In genomic region chr16:30503958-30504357, GRCm38 (mm10) we compare ENCODE assay signal across 7 mouse cellular contexts. TPM values are rescaled to one million over a fixed set of nuclear protein-coding genes. Genes with fewer than 3 reads are reported as not detected.
A peak's percentile ranks its signal among the peaks of the same experiment; 100 is the strongest.
DNase-seq lines count a peak whose midpoint lies in the region; ATAC-seq and TF ChIP-seq lines count a peak whose summit lies in the region.

No protein-coding gene starts in this region.

- no peak for TF ChIP-seq POLR2A in small intestine, adult 2 months (IDR thresholded peaks at IDR 0.05; ENCODE audit: low read depth, low read length)

- TF ChIP-seq CTCF in lung, embryonic 14.5 days (IDR thresholded peaks at IDR 0.05; ENCODE audit: low read depth), result peak; percentile 86
- TF ChIP-seq CTCF in small intestine, adult 2 months (IDR thresholded peaks at IDR 0.05; ENCODE audit: extremely low read depth, insufficient read length, insufficient replicate concordance, low read depth, low read length), result peak; percentile 91

- H3K36me3 ChIP-seq in forebrain, embryonic 13.5 days (ENCODE audit: poor library complexity, severe bottlenecking), result no peaks in the 10 kb centered on the region
- H3K36me3 ChIP-seq in intestine, embryonic 15.5 days, result no peaks in the 10 kb centered on the region
- no peaks in the 10 kb centered on the region for H3K36me3 ChIP-seq in lung, embryonic 14.5 days (ENCODE audit: insufficient read depth)
- H3K36me3 ChIP-seq in small intestine, adult 2 months (ENCODE audit: control insufficient read depth, insufficient read depth, low read length), result no peaks in the 10 kb centered on the region

- H3K27me3 ChIP-seq in forebrain, embryonic 13.5 days, result peaks cover 3% of the 10 kb centered on the region; the same call in 1 of the 2 replicates
- no peaks in the 10 kb centered on the region for H3K27me3 ChIP-seq in intestine, embryonic 15.5 days (replicated peaks)
- no peaks in the 10 kb centered on the region; the same call in 1 of the 2 replicates for H3K27me3 ChIP-seq in lung, embryonic 14.5 days (ENCODE audit: insufficient read depth, low read length)
- H3K27me3 ChIP-seq in small intestine, adult 2 months (ENCODE audit: control insufficient read depth, insufficient read depth, low read length), result no peaks in the 10 kb centered on the region

- ATAC-seq in forebrain, embryonic 13.5 days, result peak; percentile 39; the same call in 1 of the 2 replicates
- ATAC-seq in intestine, embryonic 15.5 days, result peak; percentile 42
- 0 out of 2 replicates have a peak, but pooled peaks have one; percentile 7 for ATAC-seq in lung, embryonic 14.5 days (ENCODE audit: insufficient read depth)

- no peak overlapping the region for H3K4me2 ChIP-seq in forebrain, embryonic 13.5 days
- no peak overlapping the region for H3K4me2 ChIP-seq in intestine, embryonic 15.5 days (replicated peaks)
- H3K4me2 ChIP-seq in lung, embryonic 14.5 days, result no peak overlapping the region

- peaks cover 5% of the 10 kb centered on the region; the same call in 1 of the 2 replicates for H3K4me1 ChIP-seq in forebrain, embryonic 13.5 days
- peaks cover 16% of the 10 kb centered on the region for H3K4me1 ChIP-seq in intestine, embryonic 15.5 days (replicated peaks)
- H3K4me1 ChIP-seq in lung, embryonic 14.5 days (ENCODE audit: insufficient read depth), result peaks cover 12% of the 10 kb centered on the region
- peaks cover 12% of the 10 kb centered on the region for H3K4me1 ChIP-seq in small intestine, adult 2 months (ENCODE audit: control insufficient read depth, insufficient read depth, insufficient read length, low read length)

- H3K9ac ChIP-seq in forebrain, embryonic 13.5 days, result no peak overlapping the region
- H3K9ac ChIP-seq in intestine, embryonic 15.5 days, result no peak overlapping the region
- no peak overlapping the region for H3K9ac ChIP-seq in lung, embryonic 14.5 days

- H3K4me3 ChIP-seq in forebrain, embryonic 13.5 days, result no peak overlapping the region
- no peak overlapping the region for H3K4me3 ChIP-seq in intestine, embryonic 15.5 days (replicated peaks)
- no peak overlapping the region for H3K4me3 ChIP-seq in lung, embryonic 14.5 days (ENCODE audit: low read depth, low read length)
- no peak overlapping the region for H3K4me3 ChIP-seq in small intestine, adult 2 months (ENCODE audit: low read depth, low read length)

- no peak overlapping the region for H3K27ac ChIP-seq in forebrain, embryonic 13.5 days
- no peak overlapping the region for H3K27ac ChIP-seq in intestine, embryonic 15.5 days
- no peak overlapping the region for H3K27ac ChIP-seq in lung, embryonic 14.5 days (ENCODE audit: low read depth)
- H3K27ac ChIP-seq in small intestine, adult 2 months (ENCODE audit: insufficient read depth, low read depth, low read length), result no peak overlapping the region

- WGBS in forebrain, embryonic 13.5 days, result 15% methylated on average over 15 of the region's 15 CpGs
- WGBS in intestine, embryonic 15.5 days, result 14% methylated on average over 15 of the region's 15 CpGs
- WGBS in lung, embryonic 14.5 days, result 12% methylated on average over 15 of the region's 15 CpGs
- WGBS in small intestine, adult 2 months, result 8% methylated on average over 15 of the region's 15 CpGs

- H3K9me3 ChIP-seq in forebrain, embryonic 13.5 days (replicated peaks), result no peaks in the 10 kb centered on the region
- H3K9me3 ChIP-seq in intestine, embryonic 15.5 days, result no peaks in the 10 kb centered on the region
- no peaks in the 10 kb centered on the region for H3K9me3 ChIP-seq in lung, embryonic 14.5 days (ENCODE audit: low read depth, low read length)

- DNase-seq in right cerebral cortex, postnatal 25 days, result peak; percentile 39
- no peak for DNase-seq in right cerebral cortex, adult 18-20 months
- DNase-seq in adrenal gland, postnatal 10 days, result peak; percentile 72
- peak; percentile 80 for DNase-seq in lung, embryonic 14.5 days

RNA-seq across cellular contexts. Expression of gene Tmem44, which starts 46.7 kb away (rescaled TPM):
- total RNA-seq in adrenal gland, postnatal 10 days (2021), result 1 to 10 TPM; 6.4 to 9.7 TPM
- polyA plus RNA-seq in forebrain, embryonic 13.5 days (2015; fragmentation: Nextera tagmentation; extraction: Ambion mirVana), result 56.2 and 60.8 TPM in 2 replicates
- polyA plus RNA-seq in intestine, embryonic 15.5 days (2015; fragmentation: Nextera tagmentation; extraction: Ambion mirVana), result 9.1 and 10.0 TPM in 2 replicates
- 25.4 and 27.1 TPM in 2 replicates for polyA plus RNA-seq in lung, embryonic 14.5 days (2014; fragmentation: Nextera tagmentation; extraction: Ambion mirVana)
- 1.2 and 3.0 TPM in 2 replicates for polyA plus RNA-seq in small intestine, adult 2 months (2012; rRNA removed)
